Mouse (Mus musculus): ENCODE data around the gene Fam192a. TPM values are rescaled to one million over a fixed set of nuclear protein-coding genes. Genes with fewer than 3 reads are reported as not detected.

Gene Fam192a
- polyA plus RNA-seq, 1 experiment from 2014 or later: 55.6 TPM

DNA sequence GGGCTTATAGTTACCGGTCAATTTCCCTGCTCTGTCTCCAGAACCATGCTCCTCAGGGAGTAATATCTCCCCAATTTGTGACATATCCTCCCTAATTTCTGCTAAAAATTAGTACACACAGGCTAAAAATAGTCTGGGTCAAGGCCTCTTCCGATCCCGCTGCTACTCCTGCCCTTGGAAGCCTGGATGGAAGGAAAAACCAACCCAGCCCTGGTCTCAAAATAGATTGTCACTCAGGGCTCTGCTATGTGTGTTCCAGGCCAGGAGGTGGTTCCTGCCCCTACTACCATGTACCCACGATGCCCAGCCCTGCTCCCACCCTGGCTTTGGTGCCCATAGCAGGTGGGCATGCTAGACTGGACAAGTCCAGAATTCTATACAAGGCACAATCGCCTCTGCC, 51.8 kb downstream of the Fam192a start:
- H3K27ac ChIP-seq (ENCODE audit: low read depth): no peak overlapping the region
- ATAC-seq (replicated peaks; ENCODE audit: low FRiP score, low TSS enrichment, low read depth) (no peak), DNase-seq (ENCODE audit: low spot score) (no peak)
- H3K36me3 ChIP-seq (ENCODE audit: control insufficient read depth, insufficient read depth, low read length): no peaks in the 10 kb centered on the region
- H3K4me3 ChIP-seq (ENCODE audit: low read depth, low read length): no peak overlapping the region
- H3K27me3 ChIP-seq (replicated peaks; ENCODE audit: control insufficient read depth, insufficient read depth, low read length): no peaks in the 10 kb centered on the region
- no peak overlapping the region for H3K9ac ChIP-seq (ENCODE audit: low read length)
- no peak overlapping the region for H3K4me2 ChIP-seq (ENCODE audit: low read length)
- WGBS: 74% methylated on average over 5 of the region's 5 CpGs
- no peaks in the 10 kb centered on the region for H3K9me3 ChIP-seq (ENCODE audit: control insufficient read depth, low read length)
- no peaks in the 10 kb centered on the region for H3K4me1 ChIP-seq (replicated peaks; ENCODE audit: control insufficient read depth, insufficient read depth, low read length)

DNA sequence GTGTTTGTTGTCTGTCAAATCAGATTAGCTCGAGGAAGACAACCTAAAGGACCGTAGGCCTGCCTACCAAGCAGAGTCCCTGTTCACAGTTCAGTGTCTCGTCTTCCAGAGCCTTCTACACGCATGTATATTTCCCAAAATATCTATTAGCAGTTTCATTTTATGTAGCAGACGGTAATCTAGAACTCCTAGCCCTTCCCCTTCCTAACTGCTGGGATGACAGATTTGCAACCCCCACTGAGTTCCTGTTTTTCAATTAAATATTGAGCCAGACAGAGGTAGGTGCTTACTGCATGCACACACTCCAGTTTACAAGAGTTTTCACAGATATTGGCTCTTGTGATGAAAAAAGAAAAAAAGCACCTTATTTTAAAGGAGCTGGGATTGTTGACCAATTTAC, 52.3 kb downstream of the Fam192a start:
- H3K4me2 ChIP-seq (ENCODE audit: low read length): no peak overlapping the region
- no peaks in the 10 kb centered on the region for H3K36me3 ChIP-seq (ENCODE audit: control insufficient read depth, insufficient read depth, low read length)
- no peak overlapping the region for H3K27ac ChIP-seq (ENCODE audit: low read depth)
- DNase-seq (ENCODE audit: low spot score) (no peak), ATAC-seq (replicated peaks; ENCODE audit: low FRiP score, low TSS enrichment, low read depth) (no peak)
- no peaks in the 10 kb centered on the region for H3K27me3 ChIP-seq (replicated peaks; ENCODE audit: control insufficient read depth, insufficient read depth, low read length)
- no peaks in the 10 kb centered on the region for H3K9me3 ChIP-seq (ENCODE audit: control insufficient read depth, low read length)
- no peak overlapping the region for H3K4me3 ChIP-seq (ENCODE audit: low read depth, low read length)
- WGBS: 64% methylated on average over 5 of the region's 5 CpGs
- H3K9ac ChIP-seq (ENCODE audit: low read length): no peak overlapping the region
- H3K4me1 ChIP-seq (replicated peaks; ENCODE audit: control insufficient read depth, insufficient read depth, low read length): no peaks in the 10 kb centered on the region

DNA sequence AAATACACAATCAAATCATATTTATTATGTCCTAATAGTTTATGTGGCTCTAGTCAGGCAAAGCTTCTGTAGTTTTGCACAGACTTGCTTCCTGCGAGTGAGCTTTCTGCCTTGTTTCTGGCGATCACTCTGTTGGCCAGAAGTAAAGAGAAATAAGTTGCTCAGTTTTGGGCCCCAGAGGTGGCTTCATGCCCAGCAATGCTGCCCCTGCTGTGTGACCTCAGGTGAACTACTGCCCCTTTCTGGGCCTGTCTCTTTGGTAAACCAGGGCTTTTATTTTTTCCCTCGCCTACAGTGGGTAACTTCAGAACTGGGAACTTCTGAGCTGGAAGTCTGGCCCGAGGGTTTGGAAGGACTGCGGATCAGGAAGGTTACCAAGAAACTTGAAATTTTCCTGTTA, 52.8 kb downstream of the Fam192a start:
- Histone ChIP-seq H3K27ac (ENCODE audit: low read depth) (no peak overlapping the region), H3K36me3 (ENCODE audit: control insufficient read depth, insufficient read depth, low read length) (no peaks in the 10 kb centered on the region), H3K9me3 (ENCODE audit: control insufficient read depth, low read length) (no peaks in the 10 kb centered on the region), H3K4me2 (ENCODE audit: low read length) (no peak overlapping the region), H3K27me3 (replicated peaks; ENCODE audit: control insufficient read depth, insufficient read depth, low read length) (no peaks in the 10 kb centered on the region), H3K4me3 (ENCODE audit: low read depth, low read length) (no peak overlapping the region), H3K4me1 (replicated peaks; ENCODE audit: control insufficient read depth, insufficient read depth, low read length) (no peaks in the 10 kb centered on the region), H3K9ac (ENCODE audit: low read length) (no peak overlapping the region)
- DNase-seq (ENCODE audit: low spot score): no peak
- 84% methylated on average over 5 of the region's 5 CpGs for WGBS
- no peak for ATAC-seq (replicated peaks; ENCODE audit: low FRiP score, low TSS enrichment, low read depth)

DNA sequence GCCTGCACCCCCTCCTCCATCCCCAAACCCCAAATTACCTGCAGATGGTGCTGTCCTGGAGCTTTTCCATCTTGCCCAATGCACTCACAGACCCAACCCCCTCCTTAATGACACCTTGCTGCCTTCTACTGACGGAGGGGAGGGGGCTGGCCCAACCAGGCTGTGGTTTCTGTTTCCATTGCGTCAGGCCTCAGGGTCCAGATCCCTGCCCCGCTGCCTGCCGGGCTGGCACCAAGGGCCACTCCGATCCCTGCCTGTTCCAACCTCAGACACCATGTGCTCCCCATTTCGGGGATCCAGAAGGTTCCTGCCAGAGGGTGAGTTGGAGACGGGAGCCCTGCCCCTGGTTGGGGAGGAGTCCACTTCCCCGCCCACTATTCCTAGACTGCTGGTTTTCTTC, 57.8 kb downstream of the Fam192a start:
- H3K36me3 ChIP-seq (ENCODE audit: control insufficient read depth, insufficient read depth, low read length): no peaks in the 10 kb centered on the region
- H3K9me3 ChIP-seq (ENCODE audit: control insufficient read depth, low read length): no peaks in the 10 kb centered on the region
- ATAC-seq (replicated peaks; ENCODE audit: low FRiP score, low TSS enrichment, low read depth) (no peak), DNase-seq (ENCODE audit: low spot score) (no peak)
- WGBS: 45% methylated on average over 8 of the region's 8 CpGs
- no peak overlapping the region for H3K4me2 ChIP-seq (ENCODE audit: low read length)
- no peak overlapping the region for H3K27ac ChIP-seq (ENCODE audit: low read depth)
- H3K4me3 ChIP-seq (ENCODE audit: low read depth, low read length): no peak overlapping the region
- H3K4me1 ChIP-seq (replicated peaks; ENCODE audit: control insufficient read depth, insufficient read depth, low read length): no peaks in the 10 kb centered on the region
- no peaks in the 10 kb centered on the region for H3K27me3 ChIP-seq (replicated peaks; ENCODE audit: control insufficient read depth, insufficient read depth, low read length)
- H3K9ac ChIP-seq (ENCODE audit: low read length): no peak overlapping the region

DNA sequence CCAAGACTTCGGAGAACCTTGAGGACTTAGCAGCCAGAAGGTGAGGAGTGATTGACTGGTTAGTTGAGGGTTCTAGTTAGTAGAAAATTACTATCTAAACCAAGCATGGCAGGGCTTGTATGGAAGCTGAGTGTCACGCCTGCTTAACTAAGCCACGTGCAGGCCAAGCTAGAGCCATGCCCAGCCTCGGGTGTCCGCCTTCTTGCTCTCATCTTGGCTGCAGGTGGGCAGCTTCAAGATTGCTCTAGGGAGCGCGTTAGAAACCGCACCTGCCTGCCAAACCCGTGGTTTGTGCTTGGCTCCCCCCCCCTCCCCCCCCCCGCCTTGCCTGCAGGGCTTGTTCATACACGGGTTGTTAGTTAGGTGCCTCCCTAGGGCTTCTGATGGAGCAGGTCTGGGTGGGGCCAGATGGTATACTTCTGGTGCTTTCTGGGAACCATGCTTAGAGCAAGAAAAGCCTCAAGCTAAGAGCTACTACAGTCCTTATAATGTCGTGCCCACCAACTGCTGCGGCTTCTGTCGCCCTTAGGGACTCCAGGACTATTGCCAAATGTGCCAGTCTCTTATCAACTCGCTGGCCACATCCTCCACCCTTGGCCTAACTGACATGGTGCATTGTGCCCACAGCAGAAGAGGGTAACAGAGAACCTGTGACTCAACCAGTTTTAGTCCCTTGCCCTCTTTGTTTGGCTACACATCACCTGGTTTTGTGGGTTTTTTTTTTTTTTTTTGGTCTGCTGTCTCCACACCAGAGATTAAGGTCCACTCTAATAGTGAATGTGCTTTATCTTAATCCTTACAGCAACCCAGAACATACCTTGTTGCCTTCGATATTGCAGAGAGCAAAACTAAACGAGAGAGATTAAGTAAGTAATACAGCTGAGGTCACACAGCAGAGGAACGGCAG, 60.7 kb downstream of the Fam192a start:
- no peak overlapping the region for H3K9ac ChIP-seq (ENCODE audit: low read length)
- H3K4me3 ChIP-seq (ENCODE audit: low read depth, low read length): no peak overlapping the region
- no peaks in the 10 kb centered on the region for H3K4me1 ChIP-seq (replicated peaks; ENCODE audit: control insufficient read depth, insufficient read depth, low read length)
- H3K27me3 ChIP-seq (replicated peaks; ENCODE audit: control insufficient read depth, insufficient read depth, low read length): no peaks in the 10 kb centered on the region
- no peaks in the 10 kb centered on the region for H3K36me3 ChIP-seq (ENCODE audit: control insufficient read depth, insufficient read depth, low read length)
- no peak for ATAC-seq (replicated peaks; ENCODE audit: low FRiP score, low TSS enrichment, low read depth)
- WGBS: 64% methylated on average over 18 of the region's 18 CpGs
- DNase-seq (ENCODE audit: low spot score): no peak
- H3K9me3 ChIP-seq (ENCODE audit: control insufficient read depth, low read length): no peaks in the 10 kb centered on the region
- H3K27ac ChIP-seq (ENCODE audit: low read depth): no peak overlapping the region
- no peak overlapping the region for H3K4me2 ChIP-seq (ENCODE audit: low read length)

DNA sequence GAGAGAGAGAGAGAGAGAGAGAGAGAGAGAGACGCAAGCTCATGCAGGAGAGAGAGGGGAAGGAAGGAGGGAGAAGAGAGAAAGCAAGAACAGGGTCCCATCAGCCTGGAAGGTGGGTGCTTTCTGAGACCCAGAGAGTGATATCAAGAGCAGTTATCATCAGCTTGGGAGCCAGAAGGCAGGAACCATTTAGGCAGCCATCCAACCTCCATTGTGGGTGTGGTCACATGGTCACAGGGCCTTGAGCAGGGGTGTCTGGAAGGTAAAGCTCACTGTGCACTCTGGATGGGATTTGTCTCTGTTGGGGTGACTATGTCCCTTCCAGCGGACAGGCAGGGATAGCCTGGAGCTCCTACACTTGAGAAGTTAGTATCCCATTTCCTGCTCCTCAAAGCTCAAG, 61.8 kb downstream of the Fam192a start:
- H3K36me3 ChIP-seq (ENCODE audit: control insufficient read depth, insufficient read depth, low read length): no peaks in the 10 kb centered on the region
- no peak for ATAC-seq (replicated peaks; ENCODE audit: low FRiP score, low TSS enrichment, low read depth)
- no peak overlapping the region for H3K4me3 ChIP-seq (ENCODE audit: low read depth, low read length)
- DNase-seq (ENCODE audit: low spot score): no peak
- H3K9ac ChIP-seq (ENCODE audit: low read length): no peak overlapping the region
- H3K27me3 ChIP-seq (replicated peaks; ENCODE audit: control insufficient read depth, insufficient read depth, low read length): 0 out of 2 replicates have a peak, but pooled peaks cover 6% of the 10 kb centered on the region
- no peak overlapping the region for H3K27ac ChIP-seq (ENCODE audit: low read depth)
- no peaks in the 10 kb centered on the region for H3K4me1 ChIP-seq (replicated peaks; ENCODE audit: control insufficient read depth, insufficient read depth, low read length)
- H3K9me3 ChIP-seq (ENCODE audit: control insufficient read depth, low read length): no peaks in the 10 kb centered on the region
- WGBS: 79% methylated on average over 2 of the region's 2 CpGs
- no peak overlapping the region for H3K4me2 ChIP-seq (ENCODE audit: low read length)

DNA sequence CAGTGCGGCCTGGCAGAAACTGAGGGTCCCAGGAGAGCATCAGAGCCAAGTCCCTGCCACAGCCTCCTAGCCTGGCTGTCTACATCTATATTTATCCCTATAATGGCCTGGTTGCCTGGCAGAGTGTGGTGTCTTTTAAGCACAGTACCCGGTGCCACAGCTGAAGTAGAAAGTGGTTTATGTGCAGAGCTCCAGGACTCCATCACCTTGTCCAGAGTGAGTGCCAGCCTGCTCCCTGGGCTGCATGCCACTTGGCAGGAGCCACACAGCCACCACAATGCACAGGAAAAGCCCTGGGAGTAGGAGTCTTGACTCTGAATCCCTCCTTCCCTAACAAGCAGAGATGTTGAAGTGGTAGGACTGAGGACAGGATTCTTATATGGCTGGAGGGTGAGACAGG, 64.3 kb downstream of the Fam192a start:
- no peak overlapping the region for H3K4me3 ChIP-seq (ENCODE audit: low read depth, low read length)
- no peaks in the 10 kb centered on the region for H3K36me3 ChIP-seq (ENCODE audit: control insufficient read depth, insufficient read depth, low read length)
- WGBS: 88% methylated on average over 2 of the region's 2 CpGs
- ATAC-seq (replicated peaks; ENCODE audit: low FRiP score, low TSS enrichment, low read depth) (no peak), DNase-seq (ENCODE audit: low spot score) (no peak)
- H3K9ac ChIP-seq (ENCODE audit: low read length): no peak overlapping the region
- no peak overlapping the region for H3K27ac ChIP-seq (ENCODE audit: low read depth)
- H3K4me2 ChIP-seq (ENCODE audit: low read length): no peak overlapping the region
- H3K9me3 ChIP-seq (ENCODE audit: control insufficient read depth, low read length): no peaks in the 10 kb centered on the region
- H3K4me1 ChIP-seq (replicated peaks; ENCODE audit: control insufficient read depth, insufficient read depth, low read length): no peaks in the 10 kb centered on the region
- H3K27me3 ChIP-seq (replicated peaks; ENCODE audit: control insufficient read depth, insufficient read depth, low read length): peaks cover 20% of the 10 kb centered on the region

DNA sequence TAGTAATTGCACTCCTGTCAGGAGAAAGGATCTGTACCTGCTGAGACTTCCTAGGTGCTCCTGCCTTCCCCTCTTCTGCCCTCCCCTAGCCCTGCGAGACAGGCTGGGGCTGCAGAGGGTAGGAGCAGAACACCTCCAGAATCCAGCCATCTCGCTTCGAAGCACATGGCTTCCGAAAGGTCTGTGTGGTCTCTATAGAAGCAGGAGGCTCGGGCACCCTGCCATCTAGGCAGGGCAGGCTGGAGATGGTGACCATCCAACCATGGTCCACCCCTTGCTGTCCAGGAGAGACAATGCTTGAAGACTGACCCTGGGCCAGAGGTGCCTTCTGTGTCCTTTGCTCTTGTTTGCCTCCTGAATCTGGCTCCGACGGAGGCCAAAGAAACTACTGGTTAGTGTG, 66.2 kb downstream of the Fam192a start:
- H3K36me3 ChIP-seq (ENCODE audit: control insufficient read depth, insufficient read depth, low read length): no peaks in the 10 kb centered on the region
- no peak for DNase-seq (ENCODE audit: low spot score)
- 0 out of 2 replicates have a peak, but pooled peaks cover 3% of the 10 kb centered on the region for H3K4me1 ChIP-seq (replicated peaks; ENCODE audit: control insufficient read depth, insufficient read depth, low read length)
- 84% methylated on average over 7 of the region's 7 CpGs for WGBS
- H3K4me2 ChIP-seq (ENCODE audit: low read length): no peak overlapping the region
- H3K27me3 ChIP-seq (replicated peaks; ENCODE audit: control insufficient read depth, insufficient read depth, low read length): peaks cover 26% of the 10 kb centered on the region
- H3K9ac ChIP-seq (ENCODE audit: low read length): no peak overlapping the region
- no peak overlapping the region for H3K27ac ChIP-seq (ENCODE audit: low read depth)
- no peak for ATAC-seq (replicated peaks; ENCODE audit: low FRiP score, low TSS enrichment, low read depth)
- H3K9me3 ChIP-seq (ENCODE audit: control insufficient read depth, low read length): no peaks in the 10 kb centered on the region
- H3K4me3 ChIP-seq (ENCODE audit: low read depth, low read length): no peak overlapping the region

DNA sequence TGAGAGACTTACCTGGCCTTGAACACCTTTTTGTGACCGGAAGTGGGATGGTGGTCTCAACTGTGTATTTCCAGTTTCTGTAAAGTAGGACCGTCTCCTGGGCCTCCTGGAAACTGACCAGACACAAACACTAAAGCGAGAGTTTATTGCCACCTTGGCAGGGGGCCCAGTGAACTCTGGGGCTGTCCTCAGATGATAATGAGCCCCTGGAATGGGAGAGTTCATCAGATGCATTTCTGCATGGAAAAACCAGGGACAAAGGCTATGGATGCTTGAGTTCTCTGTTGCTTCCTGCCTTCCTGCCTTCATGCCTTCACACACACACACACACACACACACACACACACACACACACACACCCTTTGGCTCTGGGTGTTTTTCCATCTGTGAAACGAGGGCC, 67.2 kb downstream of the Fam192a start:
- 47% methylated on average over 4 of the region's 4 CpGs for WGBS
- Histone ChIP-seq H3K9ac (ENCODE audit: low read length) (no peak overlapping the region), H3K4me3 (ENCODE audit: low read depth, low read length) (no peak overlapping the region), H3K9me3 (ENCODE audit: control insufficient read depth, low read length) (no peaks in the 10 kb centered on the region), H3K4me1 (replicated peaks; ENCODE audit: control insufficient read depth, insufficient read depth, low read length) (0 out of 2 replicates have a peak, but pooled peaks cover 3% of the 10 kb centered on the region), H3K36me3 (ENCODE audit: control insufficient read depth, insufficient read depth, low read length) (no peaks in the 10 kb centered on the region), H3K27me3 (replicated peaks; ENCODE audit: control insufficient read depth, insufficient read depth, low read length) (peaks cover 26% of the 10 kb centered on the region), H3K4me2 (ENCODE audit: low read length) (no peak overlapping the region), H3K27ac (ENCODE audit: low read depth) (no peak overlapping the region)
- no peak for DNase-seq (ENCODE audit: low spot score)
- no peak for ATAC-seq (replicated peaks; ENCODE audit: low FRiP score, low TSS enrichment, low read depth)

Data from intestine, embryonic 14.5 days (tissue).